Mouse (Mus musculus) C2C12 (cell line): ENCODE results near the gene Sp4. TPM values are rescaled to one million over a fixed set of nuclear protein-coding genes. Genes with fewer than 3 reads are reported as not detected.

ENCODE experiments used
- H3K27me3 ChIP-seq: one replicate; pipeline ENCODE4 v1.6.1; 2011; ENCODE audit not compliant: control insufficient read depth, insufficient read depth, insufficient read length
- H3K36me3 ChIP-seq: one replicate; pipeline ENCODE4 v1.6.1; 2011; ENCODE audit not compliant: control insufficient read depth, insufficient read depth
- H3K4me3 ChIP-seq: one replicate; pipeline ENCODE4 v1.5.1; 2011; ENCODE audit warnings: mild to moderate bottlenecking, control low read depth; ENCODE audit not compliant: poor library complexity, insufficient read depth, severe bottlenecking
- H3K79me2 ChIP-seq: one replicate; pipeline ENCODE4 v1.6.1; 2011; ENCODE audit not compliant: control insufficient read depth, insufficient read depth
- H3K79me3 ChIP-seq: one replicate; pipeline ENCODE4 v1.6.1; 2011; ENCODE audit warnings: low read depth, control low read depth
- H3ac ChIP-seq: one replicate; pipeline ENCODE3; 2011; ENCODE audit warnings: low read depth; ENCODE audit not compliant: control insufficient read depth, insufficient read length
- CEBPB ChIP-seq: IDR thresholded peaks from one replicate; pipeline ENCODE4 v1.6.1; 2011; ENCODE audit warnings: low read depth, mild to moderate bottlenecking, control low read depth, moderate library complexity
- CTCF ChIP-seq: IDR thresholded peaks from one replicate; pipeline ENCODE4 v1.5.1; 2011; ENCODE audit not compliant: control insufficient read depth, insufficient read depth, insufficient read length
- FOSL1 ChIP-seq: IDR thresholded peaks from one replicate; pipeline ENCODE4 v1.8.0; 2011; ENCODE audit warnings: mild to moderate bottlenecking, low read length; ENCODE audit not compliant: poor library complexity, insufficient read depth, severe bottlenecking
- MAX ChIP-seq: IDR thresholded peaks from one replicate; pipeline ENCODE4 v1.6.1; 2011; ENCODE audit warnings: mild to moderate bottlenecking, control low read depth
- MYOD1 ChIP-seq: IDR thresholded peaks from one replicate; pipeline ENCODE4 v1.6.1; 2011; ENCODE audit warnings: low read depth; ENCODE audit not compliant: control insufficient read depth, insufficient read length
- MYOG ChIP-seq: IDR thresholded peaks from one replicate; pipeline ENCODE4 v1.6.1; 2011; ENCODE audit not compliant: control insufficient read depth, insufficient read length; ENCODE audit errors: extremely low read depth
- USF1 ChIP-seq: IDR thresholded peaks from one replicate; pipeline ENCODE4 v1.6.1; 2011; ENCODE audit warnings: low read depth, mild to moderate bottlenecking, control low read depth, moderate library complexity
- polyA plus RNA-seq: library from polyadenylated mRNA; unstranded; fragments of >200 nt; fragmentation: generic; extraction: Trizol; gene quantifications from one replicate; pipeline ENCODE4 v1.2.1, GENCODE M21; 2012; ENCODE audit warnings: missing spikeins

Gene Sp4
- polyA plus RNA-seq, 1 experiment, result 0.66 TPM

- no peaks in the 10 kb centered on the region for H3K79me3 ChIP-seq
- H3K4me3 ChIP-seq, result no peak overlapping the region
- no peaks in the 10 kb centered on the region for H3K27me3 ChIP-seq
- no peaks in the 10 kb centered on the region for H3K79me2 ChIP-seq
- H3ac ChIP-seq, result no peak overlapping the region
- TF ChIP-seq FOSL1, result no peak
- TF ChIP-seq MYOD1, result no peak
- TF ChIP-seq USF1, result no peak
- TF ChIP-seq MYOG, result no peak
- no peak for TF ChIP-seq CEBPB
- TF ChIP-seq MAX, result no peak
- TF ChIP-seq CTCF, result no peak
- no peaks in the 10 kb centered on the region for H3K36me3 ChIP-seq
Measured at GRCm38 (mm10) chr12:118326161-118326560, 24.9 kb upstream of the Sp4 start.

GRCm38 (mm10) chr12:118320076-118320475 is 18.8 kb upstream of the Sp4 start:
- no peaks in the 10 kb centered on the region for H3K79me3 ChIP-seq
- H3K36me3 ChIP-seq, result no peaks in the 10 kb centered on the region
- no peaks in the 10 kb centered on the region for H3K79me2 ChIP-seq
- no peaks in the 10 kb centered on the region for H3K27me3 ChIP-seq
- TF ChIP-seq MAX (no peak), MYOD1 (no peak), CEBPB (no peak), MYOG (no peak), USF1 (no peak), FOSL1 (no peak), CTCF (no peak)
- H3ac ChIP-seq, result no peak overlapping the region
- H3K4me3 ChIP-seq, result no peak overlapping the region

DNA sequence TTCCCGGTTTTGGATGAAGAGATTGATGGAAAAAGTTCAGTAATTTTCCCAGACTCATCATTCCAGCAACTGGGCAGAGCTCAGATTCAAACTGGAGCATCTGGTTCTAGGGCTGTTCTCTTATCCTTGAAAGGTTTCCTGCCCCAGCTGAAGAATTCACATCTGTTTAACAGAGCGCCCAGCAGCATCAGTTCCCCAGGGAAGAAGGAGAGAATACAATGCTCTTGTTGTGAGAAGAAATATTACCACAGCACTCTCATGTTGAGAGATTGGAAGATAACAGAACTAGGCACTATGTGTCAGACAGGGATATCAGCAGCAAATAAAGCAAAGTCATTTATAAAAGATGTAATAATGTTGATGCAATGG is 13.2 kb upstream of the Sp4 start:
- H3K79me3 ChIP-seq, result no peaks in the 10 kb centered on the region
- no peaks in the 10 kb centered on the region for H3K36me3 ChIP-seq
- no peak overlapping the region for H3K4me3 ChIP-seq
- no peaks in the 10 kb centered on the region for H3K79me2 ChIP-seq
- H3ac ChIP-seq, result no peak overlapping the region
- TF ChIP-seq CEBPB (no peak), USF1 (no peak), CTCF (no peak), MAX (no peak), MYOG (no peak), FOSL1 (no peak), MYOD1 (no peak)
- no peaks in the 10 kb centered on the region for H3K27me3 ChIP-seq

DNA sequence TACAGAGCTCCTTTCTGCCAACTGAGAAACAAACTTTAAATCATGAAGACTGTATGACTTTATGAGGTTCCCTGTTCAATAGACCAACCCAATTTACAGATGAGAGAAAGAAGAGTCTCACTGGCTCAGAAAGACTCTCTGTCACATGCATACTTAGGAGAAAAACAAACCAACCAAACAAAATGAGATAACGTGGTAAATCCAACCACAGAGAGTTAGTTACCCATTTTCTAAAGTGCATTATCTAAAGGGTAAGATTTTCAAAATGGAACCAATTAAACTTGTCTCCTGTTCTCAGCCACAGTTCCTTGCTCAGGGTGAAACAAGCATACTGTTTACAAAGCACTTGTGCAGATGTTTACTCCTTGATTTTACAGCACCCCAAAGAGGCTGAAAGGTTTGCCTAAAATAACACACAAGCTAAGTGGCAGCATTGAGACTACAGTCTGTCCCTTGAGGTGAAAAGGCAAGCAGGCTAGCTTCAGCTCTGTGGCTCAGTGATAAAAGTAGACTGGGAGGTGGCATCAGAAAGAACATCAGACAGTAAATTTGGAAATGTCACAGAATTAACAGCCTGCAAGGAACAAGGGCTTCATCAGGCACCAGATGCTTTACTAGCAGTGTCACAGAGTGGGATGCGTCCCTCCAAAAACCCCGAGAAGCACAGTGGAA is 12.7 kb upstream of the Sp4 start:
- H3K27me3 ChIP-seq, result no peaks in the 10 kb centered on the region
- no peaks in the 10 kb centered on the region for H3K79me2 ChIP-seq
- no peaks in the 10 kb centered on the region for H3K36me3 ChIP-seq
- no peak overlapping the region for H3ac ChIP-seq
- H3K79me3 ChIP-seq, result no peaks in the 10 kb centered on the region
- no peak overlapping the region for H3K4me3 ChIP-seq
- no peak for TF ChIP-seq CTCF
- TF ChIP-seq FOSL1, result no peak
- no peak for TF ChIP-seq MAX

GRCm38 (mm10) chr12:118303586-118303985 is 2.3 kb upstream of the Sp4 start:
- no peak overlapping the region for H3K4me3 ChIP-seq
- no peaks in the 10 kb centered on the region for H3K27me3 ChIP-seq
- H3K79me2 ChIP-seq, result no peaks in the 10 kb centered on the region
- no peaks in the 10 kb centered on the region for H3K79me3 ChIP-seq
- no peaks in the 10 kb centered on the region for H3K36me3 ChIP-seq
- no peak overlapping the region for H3ac ChIP-seq
- TF ChIP-seq MYOD1, result no peak
- no peak for TF ChIP-seq FOSL1
- no peak for TF ChIP-seq CEBPB
- TF ChIP-seq MYOG, result no peak
- no peak for TF ChIP-seq USF1
- TF ChIP-seq CTCF, result no peak
- no peak for TF ChIP-seq MAX

GRCm38 (mm10) chr12:118303066-118303465 is 1.8 kb upstream of the Sp4 start:
- Histone ChIP-seq H3K79me2 (no peaks in the 10 kb centered on the region), H3K36me3 (no peaks in the 10 kb centered on the region), H3K4me3 (no peak overlapping the region), H3K79me3 (no peaks in the 10 kb centered on the region), H3K27me3 (no peaks in the 10 kb centered on the region), H3ac (no peak overlapping the region)
- TF ChIP-seq CTCF (no peak), FOSL1 (no peak), MAX (no peak), USF1 (no peak), MYOG (no peak), MYOD1 (no peak), CEBPB (no peak)
